Mouse (Mus musculus) spleen, postnatal 4 days (tissue): Measurements from ENCODE around the gene Shc4.
A peak's percentile ranks its signal among the peaks of the same experiment; 100 is the strongest.

ENCODE experiments used
- DNase-seq, 2 experiments: peaks; one replicate each; pipeline ENCODE4 v3.0.0; 2022; ENCODE audit warnings: low spot score in 2 of 2

Shc4 gene

GRCm38 (mm10) chr2:125685441-125686150 lies 38.4 kb downstream of the Shc4 start:
- DNase-seq, result no peak

GRCm38 (mm10) chr2:125684559-125685440 lies 39.1 kb downstream of the Shc4 start:
- no peak for DNase-seq

GRCm38 (mm10) chr2:125683895-125684294 lies 40.1 kb downstream of the Shc4 start:
- DNase-seq, result no peak

- no peak for DNase-seq
These were observed 42.1 kb downstream of the Shc4 start for GRCm38 (mm10) chr2:125681811-125682210.

- peak; percentile 76 to 89 for DNase-seq
These were observed 50.9 kb downstream of the Shc4 start, which contains the start of gene Eid1 for GRCm38 (mm10) chr2:125672957-125673631. Gene Eid1 (plus strand): TSS chr2:125673095.

- DNase-seq, result peak in 1 of 2 experiments; percentile 69
These were observed 51.4 kb downstream of the Shc4 start for GRCm38 (mm10) chr2:125672568-125672956.

- DNase-seq, result no peak
These were observed 53.1 kb downstream of the Shc4 start for GRCm38 (mm10) chr2:125670846-125671245.

- DNase-seq, result no peak
These were observed 56.2 kb downstream of the Shc4 start for GRCm38 (mm10) chr2:125667721-125668120.

GRCm38 (mm10) chr2:125667184-125667583 lies 56.8 kb downstream of the Shc4 start:
- no peak for DNase-seq

GRCm38 (mm10) chr2:125666668-125667067 lies 57.3 kb downstream of the Shc4 start:
- peak in 1 of 2 experiments; percentile 66 for DNase-seq

- no peak for DNase-seq
These were observed 58.0 kb downstream of the Shc4 start for GRCm38 (mm10) chr2:125665909-125666308.

- peak in 1 of 2 experiments; percentile 35 for DNase-seq
These were observed 58.7 kb downstream of the Shc4 start for GRCm38 (mm10) chr2:125665213-125665612.

GRCm38 (mm10) chr2:125662517-125662916 lies 61.4 kb downstream of the Shc4 start:
- DNase-seq, result no peak

- DNase-seq, result no peak
These were observed 62.8 kb downstream of the Shc4 start for GRCm38 (mm10) chr2:125661156-125661555.

- no peak for DNase-seq
These were observed 63.3 kb downstream of the Shc4 start for GRCm38 (mm10) chr2:125660537-125661130.

GRCm38 (mm10) chr2:125659823-125660536 lies 64.0 kb downstream of the Shc4 start:
- DNase-seq, result peak; percentile 73 to 86

- no peak for DNase-seq
These were observed 68.6 kb downstream of the Shc4 start for GRCm38 (mm10) chr2:125655391-125655790.

- DNase-seq, result no peak
These were observed 70.7 kb downstream of the Shc4 start for GRCm38 (mm10) chr2:125653286-125653685.

- DNase-seq, result no peak
These were observed 72.4 kb downstream of the Shc4 start for GRCm38 (mm10) chr2:125651563-125651962.

GRCm38 (mm10) chr2:125650742-125651352 lies 73.1 kb downstream of the Shc4 start:
- no peak for DNase-seq

- DNase-seq, result no peak
These were observed 73.9 kb downstream of the Shc4 start for GRCm38 (mm10) chr2:125650038-125650437.
